Comparison of ENCODE assay signal across 28 mouse cellular contexts in genomic region chr9:60797126-60797525, GRCm38 (mm10). TPM values are rescaled to one million over a fixed set of nuclear protein-coding genes. Genes with fewer than 3 reads are reported as not detected.
DNase-seq lines count a peak whose midpoint lies in the region; ATAC-seq and TF ChIP-seq lines count a peak whose summit lies in the region.
"Had no signal": no experiment of that assay in that cellular context is flagged by ENCODE, and none has a peak within 500 bp of the region (broad histone marks: within the 10 kb centered on the region; RNA-seq: fewer than 3 reads in every experiment).

No protein-coding gene starts in this region.

- WGBS in heart, embryonic 13.5 days = 73% methylated on average over 6 of the region's 6 CpGs
- 75% methylated on average over 6 of the region's 6 CpGs for WGBS in heart, embryonic 11.5 days (ENCODE audit: insufficient replicate concordance)
- 78% methylated on average over 6 of the region's 6 CpGs for WGBS in intestine, embryonic 14.5 days
- 66% methylated on average over 6 of the region's 6 CpGs for WGBS in intestine, embryonic 15.5 days
- WGBS in small intestine, adult 2 months = 28% methylated on average over 6 of the region's 6 CpGs

- H3K4me1 ChIP-seq in heart, embryonic 13.5 days = peaks cover 53% of the 10 kb centered on the region
- H3K4me1 ChIP-seq in heart, embryonic 11.5 days (ENCODE audit: control insufficient read depth, insufficient read depth, low read length) = peaks cover 10% of the 10 kb centered on the region; the same call in 1 of the 2 replicates
- H3K4me1 ChIP-seq in intestine, embryonic 14.5 days (replicated peaks; ENCODE audit: control insufficient read depth, insufficient read depth, low read length) = peaks cover 12% of the 10 kb centered on the region
- H3K4me1 ChIP-seq in intestine, embryonic 15.5 days (replicated peaks) = peaks cover 11% of the 10 kb centered on the region; the same call in 1 of the 2 replicates
- H3K4me1 ChIP-seq in small intestine, adult 2 months (ENCODE audit: control insufficient read depth, insufficient read depth, insufficient read length, low read length) = peaks cover 20% of the 10 kb centered on the region

- H3K9ac ChIP-seq in heart, embryonic 13.5 days = no peak overlapping the region
- no peak overlapping the region for H3K9ac ChIP-seq in heart, embryonic 11.5 days (ENCODE audit: low read depth, low read length)
- H3K9ac ChIP-seq in intestine, embryonic 14.5 days (ENCODE audit: low read length) = no peak overlapping the region
- peak overlapping the region; percentile 10; the same call in 1 of the 2 replicates for H3K9ac ChIP-seq in intestine, embryonic 15.5 days
- H3K9ac ChIP-seq: embryonic facial prominence, embryonic 13.5 days; forebrain, embryonic 12.5 days; forebrain, embryonic 15.5 days; heart, embryonic 15.5 days; hindbrain, embryonic 14.5 days had no signal

- no peak for ATAC-seq in heart, embryonic 13.5 days (ENCODE audit: extremely low read depth, insufficient number of reproducible peaks, low FRiP score, low TSS enrichment)
- no peak for ATAC-seq in heart, embryonic 11.5 days (replicated peaks; ENCODE audit: insufficient number of reproducible peaks, low FRiP score, low TSS enrichment)
- no peak for ATAC-seq in intestine, embryonic 14.5 days (replicated peaks; ENCODE audit: low FRiP score, low TSS enrichment, low read depth)
- no peak for ATAC-seq in intestine, embryonic 15.5 days
- ATAC-seq: CD4-positive, CD25-positive, alpha-beta regulatory T cell, adult 4 months; forebrain, embryonic 15.5 days; hindbrain, postnatal 0 days; inflammation-experienced regulatory T-cells, adult 6 months had no signal

- no peak for DNase-seq in intestine, embryonic 14.5 days (ENCODE audit: low spot score)
- no peak for DNase-seq in thymus, postnatal 4 days
- DNase-seq: adrenal gland, adult 2 months; adrenal gland, postnatal 25 days; cerebellum, adult 11-12 months; cerebellum, adult 8-10 months; cerebellum, postnatal 10 days; cerebellum, postnatal 36 days; embryo, embryonic 11 days; gastrocnemius, postnatal 14 days; heart, adult 18-20 months; heart, postnatal 10 days; heart, postnatal 36 days had no signal

- TF ChIP-seq POLR2A in small intestine, adult 2 months (IDR thresholded peaks at IDR 0.05; ENCODE audit: low read depth, low read length) = no peak

- no peaks in the 10 kb centered on the region for H3K36me3 ChIP-seq in heart, embryonic 13.5 days
- no peaks in the 10 kb centered on the region for H3K36me3 ChIP-seq in heart, embryonic 11.5 days (ENCODE audit: control insufficient read depth, insufficient read depth, low read length)
- H3K36me3 ChIP-seq in intestine, embryonic 14.5 days (ENCODE audit: control insufficient read depth, insufficient read depth, low read length) = no peaks in the 10 kb centered on the region
- H3K36me3 ChIP-seq in intestine, embryonic 15.5 days = no peaks in the 10 kb centered on the region
- no peaks in the 10 kb centered on the region for H3K36me3 ChIP-seq in small intestine, adult 2 months (ENCODE audit: control insufficient read depth, insufficient read depth, low read length)
- H3K36me3 ChIP-seq: embryonic facial prominence, embryonic 10.5 days; embryonic facial prominence, embryonic 13.5 days; forebrain, embryonic 12.5 days; forebrain, embryonic 15.5 days; heart, embryonic 10.5 days; heart, embryonic 15.5 days had no signal

- H3K4me3 ChIP-seq in heart, embryonic 13.5 days = no peak overlapping the region
- no peak overlapping the region for H3K4me3 ChIP-seq in heart, embryonic 11.5 days (ENCODE audit: low read depth, low read length)
- no peak overlapping the region for H3K4me3 ChIP-seq in intestine, embryonic 14.5 days (ENCODE audit: low read depth, low read length)
- H3K4me3 ChIP-seq in intestine, embryonic 15.5 days (replicated peaks) = peak overlapping the region; percentile 84; the same call in 1 of the 2 replicates
- H3K4me3 ChIP-seq in small intestine, adult 2 months (ENCODE audit: low read depth, low read length) = 0 out of 2 replicates have a peak overlapping the region, but pooled peaks have one; percentile 12
- H3K4me3 ChIP-seq: embryonic facial prominence, embryonic 10.5 days; embryonic facial prominence, embryonic 13.5 days; erythroblast, embryonic 14.5 days; forebrain, embryonic 12.5 days; forebrain, embryonic 15.5 days; heart, embryonic 10.5 days had no signal

- no peaks in the 10 kb centered on the region for H3K27me3 ChIP-seq in heart, embryonic 13.5 days (replicated peaks)
- H3K27me3 ChIP-seq in heart, embryonic 11.5 days (ENCODE audit: control insufficient read depth, insufficient read depth, low read length) = no peaks in the 10 kb centered on the region
- H3K27me3 ChIP-seq in intestine, embryonic 14.5 days (replicated peaks; ENCODE audit: control insufficient read depth, insufficient read depth, low read length) = no peaks in the 10 kb centered on the region
- H3K27me3 ChIP-seq in intestine, embryonic 15.5 days (replicated peaks) = no peaks in the 10 kb centered on the region
- no peaks in the 10 kb centered on the region for H3K27me3 ChIP-seq in small intestine, adult 2 months (ENCODE audit: control insufficient read depth, insufficient read depth, low read length)
- H3K27me3 ChIP-seq: embryonic facial prominence, embryonic 13.5 days; heart, embryonic 15.5 days had no signal

- H3K4me2 ChIP-seq in heart, embryonic 13.5 days = peak overlapping the region; percentile 90; the same call in 1 of the 2 replicates
- H3K4me2 ChIP-seq in heart, embryonic 11.5 days = no peak overlapping the region
- H3K4me2 ChIP-seq in intestine, embryonic 14.5 days (ENCODE audit: low read length) = peak overlapping the region; percentile 1; the same call in 1 of the 2 replicates
- H3K4me2 ChIP-seq in intestine, embryonic 15.5 days (replicated peaks) = peak overlapping the region; percentile 78; the same call in 1 of the 2 replicates
- H3K4me2 ChIP-seq: embryonic facial prominence, embryonic 13.5 days; forebrain, embryonic 12.5 days; forebrain, embryonic 15.5 days; heart, embryonic 15.5 days; hindbrain, embryonic 14.5 days had no signal

- H3K9me3 ChIP-seq in heart, embryonic 13.5 days = no peaks in the 10 kb centered on the region
- H3K9me3 ChIP-seq in heart, embryonic 11.5 days (replicated peaks; ENCODE audit: control insufficient read depth, low read length) = no peaks in the 10 kb centered on the region
- H3K9me3 ChIP-seq in intestine, embryonic 14.5 days (ENCODE audit: control insufficient read depth, low read length) = no peaks in the 10 kb centered on the region
- no peaks in the 10 kb centered on the region for H3K9me3 ChIP-seq in intestine, embryonic 15.5 days
- H3K9me3 ChIP-seq: embryonic facial prominence, embryonic 10.5 days; embryonic facial prominence, embryonic 13.5 days; forebrain, embryonic 12.5 days; forebrain, embryonic 15.5 days; heart, embryonic 10.5 days; heart, embryonic 15.5 days had no signal

- H3K27ac ChIP-seq in heart, embryonic 13.5 days (replicated peaks) = no peak overlapping the region
- H3K27ac ChIP-seq in heart, embryonic 11.5 days (ENCODE audit: low read depth, low read length) = no peak overlapping the region
- H3K27ac ChIP-seq in intestine, embryonic 14.5 days (ENCODE audit: low read depth) = no peak overlapping the region
- no peak overlapping the region for H3K27ac ChIP-seq in intestine, embryonic 15.5 days
- H3K27ac ChIP-seq in small intestine, adult 2 months (ENCODE audit: insufficient read depth, low read depth, low read length) = no peak overlapping the region
- H3K27ac ChIP-seq: embryonic facial prominence, embryonic 10.5 days; embryonic facial prominence, embryonic 13.5 days; forebrain, embryonic 12.5 days; forebrain, embryonic 15.5 days; heart, embryonic 15.5 days; hindbrain, embryonic 14.5 days; hindbrain, postnatal 0 days had no signal

- no peak for TF ChIP-seq CTCF in small intestine, adult 2 months (IDR thresholded peaks at IDR 0.05; ENCODE audit: extremely low read depth, insufficient read length, insufficient replicate concordance, low read depth, low read length)

RNA-seq across cellular contexts. Expression of gene Uaca, which starts 2.8 kb away (rescaled TPM):
- 25.8 and 27.3 TPM in 2 replicates for polyA plus RNA-seq in heart, embryonic 13.5 days (2015; fragmentation: Nextera tagmentation; extraction: Ambion mirVana)
- polyA plus RNA-seq in heart, embryonic 11.5 days (2014; fragmentation: Nextera tagmentation; extraction: Ambion mirVana) = 19.2 and 26.8 TPM in 2 replicates
- 26.2 and 44.3 TPM in 2 replicates for polyA plus RNA-seq in intestine, embryonic 14.5 days (2014; fragmentation: Nextera tagmentation; extraction: Ambion mirVana)
- 56.3 and 58.8 TPM in 2 replicates for polyA plus RNA-seq in intestine, embryonic 15.5 days (2015; fragmentation: Nextera tagmentation; extraction: Ambion mirVana)
- 7.9 and 23.3 TPM in 2 replicates for polyA plus RNA-seq in small intestine, adult 2 months (2012; rRNA removed)
- polyA plus RNA-seq: CD4-positive, CD25-positive, alpha-beta regulatory T cell, adult 4 months; erythroblast, embryonic 14.5 days had no signal

Comparison
In these comparisons a context has a peak if more than half of its experiments do, and no peak if none do; other contexts are left out.
1. H3K4me3 ChIP-seq: peak in intestine, embryonic 15.5 days (single experiment) and small intestine, adult 2 months (single experiment); none in heart, embryonic 13.5 days (single experiment), heart, embryonic 11.5 days (single experiment) and intestine, embryonic 14.5 days (single experiment).